Mouse (Mus musculus) large intestine, adult 2 months (tissue): ENCODE measurements at regions not wholly inside any gene's neighbourhood (a gene's known extent, or its start where the extent isn't known, plus 50 kb on each side); places are given as distances from the start of the nearest gene placed in this dataset.

Source experiments
- DNase-seq: peaks from one replicate; pipeline ENCODE4 v3.0.0-alpha.2; 2012; ENCODE audit warnings: low read depth, low spot score
- WGBS: fragments of 180-500 bp; shearing (Covaris S2); methylation state at CpG from one replicate; pipeline ENCODE4 v1.1.7; 2018; 5-methylcytosine and 5-hydroxymethylcytosine counted together

- DNase-seq: no peak
- WGBS: 70% methylated on average over 9 of the region's 9 CpGs
Observed at GRCm38 (mm10) chr9:56547291-56547977, 129.0 kb downstream of the Hmg20a start.

GRCm38 (mm10) chr9:56549774-56550173 is 131.4 kb downstream of the Hmg20a start:
- DNase-seq: no peak

GRCm38 (mm10) chr9:56550178-56550577 is 131.8 kb downstream of the Hmg20a start:
- 45% methylated on average over 4 of the region's 4 CpGs for WGBS
- DNase-seq: no peak

More at GRCm38 (mm10) chr9:56549774-56550173, 131.4 kb downstream of the Hmg20a start:
- 47% methylated on average over 8 of the region's 8 CpGs for WGBS

GRCm38 (mm10) chr9:56551376-56552186 is 133.2 kb downstream of the Hmg20a start:
- DNase-seq: no peak
- WGBS: 82% methylated on average over 11 of the region's 11 CpGs

GRCm38 (mm10) chr9:56552187-56552686 is 133.8 kb downstream of the Hmg20a start:
- WGBS: 71% methylated on average over 6 of the region's 6 CpGs

GRCm38 (mm10) chr9:56552766-56553165 is 134.4 kb downstream of the Hmg20a start:
- WGBS: 7% methylated on average over 1 of the region's 1 CpGs
- no peak for DNase-seq

More at GRCm38 (mm10) chr9:56552187-56552686, 133.8 kb downstream of the Hmg20a start:
- no peak for DNase-seq

- DNase-seq: no peak
Observed at GRCm38 (mm10) chr9:56553626-56554025, 135.2 kb downstream of the Hmg20a start.

GRCm38 (mm10) chr9:56554096-56554495 is 135.7 kb downstream of the Hmg20a start:
- DNase-seq: no peak
- 80% methylated on average over 6 of the region's 6 CpGs for WGBS

More at GRCm38 (mm10) chr9:56553626-56554025, 135.2 kb downstream of the Hmg20a start:
- 47% methylated on average over 13 of the region's 13 CpGs for WGBS

- WGBS: 16% methylated on average over 2 of the region's 2 CpGs
Observed at GRCm38 (mm10) chr9:56559618-56560144, 141.3 kb downstream of the Hmg20a start.

GRCm38 (mm10) chr9:56562440-56562839 is 144.0 kb downstream of the Hmg20a start:
- 52% methylated on average over 7 of the region's 7 CpGs for WGBS
- DNase-seq: no peak

More at GRCm38 (mm10) chr9:56559618-56560144, 141.3 kb downstream of the Hmg20a start:
- DNase-seq: no peak

- DNase-seq: peak; percentile 10
- WGBS: 30% methylated on average over 11 of the region's 11 CpGs
Observed at GRCm38 (mm10) chr9:56564048-56564737, 145.8 kb downstream of the Hmg20a start.
